Mouse (Mus musculus): ENCODE data around the gene Myf6.

Myf6 gene

DNA sequence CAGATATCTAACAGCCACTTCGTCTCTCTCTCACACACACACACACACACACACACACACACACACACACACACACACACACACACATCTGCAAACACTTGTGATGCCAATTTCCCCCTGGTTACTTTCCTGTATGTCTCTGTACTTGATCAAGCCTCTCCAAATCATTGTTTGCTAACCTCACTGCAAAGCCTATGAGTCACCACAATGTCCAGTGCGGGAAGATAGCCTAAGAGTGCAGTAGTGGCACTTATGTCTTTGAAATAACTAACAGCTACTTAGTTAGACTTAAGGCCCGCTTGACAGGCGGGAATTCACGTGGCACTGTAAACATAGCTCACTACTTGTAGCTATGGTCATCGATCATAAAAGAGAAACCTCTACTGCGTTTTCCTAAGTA is 26.7 kb downstream of the Myf6 start:
- in situ Hi-C loops (cut with MboI; ENCODE audit: low pct_unique_long_range_greater_than_20kb in 1 of 2, low sequenced_read_pairs in 2 of 2, unreplicated experiment in 1 of 2), result no loop called here

GRCm38 (mm10) chr10:107449496-107450330 is 44.8 kb downstream of the Myf6 start:
- in situ Hi-C loops (cut with MboI; ENCODE audit: low pct_unique_long_range_greater_than_20kb in 1 of 2, low sequenced_read_pairs in 2 of 2, unreplicated experiment in 1 of 2), result loop anchor here (25.0 kb wide), 1 partner anchor 263 kb away; the partner anchor contains the start of gene Ptprq (in 2 of the 2)
